Mouse (Mus musculus) hindbrain, embryonic 16.5 days (tissue): ENCODE data around the gene Mcam. TPM values are rescaled to one million over a fixed set of nuclear protein-coding genes. Genes with fewer than 3 reads are reported as not detected.

Experiments
- ATAC-seq: fragments of 200-750 bp; cut with Nextera tagmentation; 2 replicates; pipeline ENCODE4 v1.8.0; 2017; ENCODE audit warnings: moderate TSS enrichment, moderate library complexity
- H3K27ac ChIP-seq: fragments of 300-500 bp; sonication (generic); 2 replicates; pipeline ENCODE4 v1.5.1; 2014; ENCODE audit warnings: low read depth, mild to moderate bottlenecking, control low read depth, low read length, moderate library complexity
- H3K27me3 ChIP-seq: fragments of 300-500 bp; sonication (generic); replicated peaks from 2 replicates; pipeline ENCODE4 v1.6.1; 2014; ENCODE audit warnings: low read length; ENCODE audit not compliant: control insufficient read depth, insufficient read depth
- H3K36me3 ChIP-seq: fragments of 300-500 bp; sonication (generic); 2 replicates; pipeline ENCODE4 v1.6.1; 2014; ENCODE audit warnings: mild to moderate bottlenecking, low read length, moderate library complexity, mixed read lengths; ENCODE audit not compliant: control insufficient read depth, insufficient read depth
- H3K4me1 ChIP-seq: fragments of 300-500 bp; sonication (generic); 2 replicates; pipeline ENCODE4 v1.6.1; 2014; ENCODE audit warnings: low read depth, low read length; ENCODE audit not compliant: control insufficient read depth, insufficient read depth
- H3K4me2 ChIP-seq: fragments of 300-500 bp; sonication (generic); 2 replicates; pipeline ENCODE4 v1.6.1; 2014; ENCODE audit warnings: mild to moderate bottlenecking, low read length, control low read depth, moderate library complexity
- H3K4me3 ChIP-seq: fragments of 300-500 bp; sonication (generic); 2 replicates; pipeline ENCODE4 v1.5.1; 2014; ENCODE audit warnings: mild to moderate bottlenecking, low read length, control low read depth, moderate library complexity
- H3K9ac ChIP-seq: fragments of 300-500 bp; sonication (generic); 2 replicates; pipeline ENCODE4 v1.6.1; 2014; ENCODE audit warnings: low read depth, mild to moderate bottlenecking, control low read depth, low read length, moderate library complexity
- H3K9me3 ChIP-seq: fragments of 300-500 bp; sonication (generic); 2 replicates; pipeline ENCODE4 v1.6.1; 2014; ENCODE audit warnings: mild to moderate bottlenecking, low read length, moderate library complexity; ENCODE audit not compliant: control insufficient read depth
- WGBS: fragments of 180-500 bp; shearing (Covaris S2); extraction: QIAGEN DNeasy Blood & Tissue Kit; methylation state at CpG from one replicate; pipeline ENCODE4 v1.1.7; 2014; 5-methylcytosine and 5-hydroxymethylcytosine counted together
- polyA plus RNA-seq: library from polyadenylated mRNA; unstranded; fragments of >200 nt; fragmentation: Nextera tagmentation; extraction: Ambion mirVana; gene quantifications from 2 replicates; pipeline ENCODE4 v1.2.1, GENCODE M21; 2015

Gene Mcam
- polyA plus RNA-seq, 1 experiment from 2014 or later: 12.3 TPM

- no peaks in the 10 kb centered on the region for H3K4me1 ChIP-seq
- H3K27me3 ChIP-seq: no peaks in the 10 kb centered on the region
- peaks cover 9% of the 10 kb centered on the region for H3K36me3 ChIP-seq
- ATAC-seq: no peak
- H3K9ac ChIP-seq: no peak overlapping the region
- H3K27ac ChIP-seq: no peak overlapping the region
- H3K4me3 ChIP-seq: no peak overlapping the region
- no peaks in the 10 kb centered on the region for H3K9me3 ChIP-seq
- no peak overlapping the region for H3K4me2 ChIP-seq
- WGBS: 63% methylated on average over 5 of the region's 5 CpGs
Measured at GRCm38 (mm10) chr9:44143421-44143820, 9.2 kb downstream of the Mcam start.

GRCm38 (mm10) chr9:44144023-44144717 is 9.9 kb downstream of the Mcam start:
- Histone ChIP-seq H3K27me3 (no peaks in the 10 kb centered on the region), H3K4me2 (no peak overlapping the region), H3K36me3 (peaks cover 10% of the 10 kb centered on the region), H3K4me3 (no peak overlapping the region), H3K4me1 (no peaks in the 10 kb centered on the region), H3K9ac (no peak overlapping the region), H3K9me3 (no peaks in the 10 kb centered on the region), H3K27ac (no peak overlapping the region)
- 39% methylated on average over 6 of the region's 8 CpGs for WGBS
- ATAC-seq: no peak

GRCm38 (mm10) chr9:44144718-44145060 is 10.4 kb downstream of the Mcam start:
- no peak overlapping the region for H3K4me2 ChIP-seq
- peaks cover 12% of the 10 kb centered on the region for H3K36me3 ChIP-seq
- no peak overlapping the region for H3K27ac ChIP-seq
- no peak overlapping the region for H3K4me3 ChIP-seq
- ATAC-seq: no peak
- no peaks in the 10 kb centered on the region for H3K9me3 ChIP-seq
- no peaks in the 10 kb centered on the region for H3K27me3 ChIP-seq
- H3K4me1 ChIP-seq: no peaks in the 10 kb centered on the region
- H3K9ac ChIP-seq: no peak overlapping the region

GRCm38 (mm10) chr9:44147290-44147689 is 13.0 kb downstream of the Mcam start:
- no peak overlapping the region for H3K4me2 ChIP-seq
- no peaks in the 10 kb centered on the region for H3K9me3 ChIP-seq
- WGBS: 70% methylated on average over 3 of the region's 3 CpGs
- H3K27ac ChIP-seq: no peak overlapping the region
- peaks cover 17% of the 10 kb centered on the region for H3K36me3 ChIP-seq
- H3K4me1 ChIP-seq: no peaks in the 10 kb centered on the region
- no peak overlapping the region for H3K4me3 ChIP-seq
- H3K9ac ChIP-seq: no peak overlapping the region
- ATAC-seq: no peak
- no peaks in the 10 kb centered on the region for H3K27me3 ChIP-seq

- H3K4me1 ChIP-seq: no peaks in the 10 kb centered on the region
- 84% methylated on average over 3 of the region's 3 CpGs for WGBS
- H3K4me2 ChIP-seq: no peak overlapping the region
- H3K27ac ChIP-seq: no peak overlapping the region
- H3K4me3 ChIP-seq: no peak overlapping the region
- no peak overlapping the region for H3K9ac ChIP-seq
- peaks cover 52% of the 10 kb centered on the region for H3K36me3 ChIP-seq
- H3K27me3 ChIP-seq: no peaks in the 10 kb centered on the region
- ATAC-seq: no peak
- H3K9me3 ChIP-seq: no peaks in the 10 kb centered on the region
Measured at GRCm38 (mm10) chr9:44159886-44160285, 25.6 kb downstream of the Mcam start.

GRCm38 (mm10) chr9:44168931-44169330 is 34.7 kb downstream of the Mcam start:
- H3K36me3 ChIP-seq: peaks cover 8% of the 10 kb centered on the region

GRCm38 (mm10) chr9:44170691-44171151 is 36.5 kb downstream of the Mcam start:
- Histone ChIP-seq H3K27ac (no peak overlapping the region), H3K4me3 (no peak overlapping the region), H3K9me3 (no peaks in the 10 kb centered on the region), H3K4me2 (no peak overlapping the region), H3K27me3 (no peaks in the 10 kb centered on the region), H3K4me1 (no peaks in the 10 kb centered on the region), H3K36me3 (peaks cover 5% of the 10 kb centered on the region), H3K9ac (no peak overlapping the region)
- 80% methylated on average over 3 of the region's 3 CpGs for WGBS
- ATAC-seq: no peak

More at GRCm38 (mm10) chr9:44168931-44169330, 34.7 kb downstream of the Mcam start:
- no peaks in the 10 kb centered on the region for H3K4me1 ChIP-seq
- H3K4me2 ChIP-seq: no peak overlapping the region
- H3K9ac ChIP-seq: no peak overlapping the region
- no peak for ATAC-seq
- no peaks in the 10 kb centered on the region for H3K27me3 ChIP-seq
- WGBS: 91% methylated on average over 5 of the region's 5 CpGs
- no peak overlapping the region for H3K4me3 ChIP-seq
- H3K27ac ChIP-seq: no peak overlapping the region
- H3K9me3 ChIP-seq: no peaks in the 10 kb centered on the region

GRCm38 (mm10) chr9:44175556-44175955 is 41.3 kb downstream of the Mcam start:
- H3K27ac ChIP-seq: no peak overlapping the region
- no peak overlapping the region for H3K9ac ChIP-seq
- H3K4me2 ChIP-seq: no peak overlapping the region
- ATAC-seq: no peak
- H3K4me1 ChIP-seq: no peaks in the 10 kb centered on the region
- H3K27me3 ChIP-seq: no peaks in the 10 kb centered on the region
- H3K36me3 ChIP-seq: peaks cover 5% of the 10 kb centered on the region
- H3K4me3 ChIP-seq: no peak overlapping the region
- WGBS: 81% methylated on average over 6 of the region's 6 CpGs
- no peaks in the 10 kb centered on the region; the same call in 1 of the 2 replicates for H3K9me3 ChIP-seq

GRCm38 (mm10) chr9:44175957-44176356 is 41.7 kb downstream of the Mcam start:
- Histone ChIP-seq H3K9me3 (no peaks in the 10 kb centered on the region; the same call in 1 of the 2 replicates), H3K9ac (no peak overlapping the region), H3K27ac (no peak overlapping the region), H3K27me3 (no peaks in the 10 kb centered on the region), H3K4me3 (no peak overlapping the region), H3K4me1 (no peaks in the 10 kb centered on the region), H3K4me2 (no peak overlapping the region), H3K36me3 (peaks cover 5% of the 10 kb centered on the region)
- WGBS: 93% methylated on average over 1 of the region's 1 CpGs
- ATAC-seq: no peak
